ENCODE assay signal across 18 mouse cellular contexts in the genomic region with DNA sequence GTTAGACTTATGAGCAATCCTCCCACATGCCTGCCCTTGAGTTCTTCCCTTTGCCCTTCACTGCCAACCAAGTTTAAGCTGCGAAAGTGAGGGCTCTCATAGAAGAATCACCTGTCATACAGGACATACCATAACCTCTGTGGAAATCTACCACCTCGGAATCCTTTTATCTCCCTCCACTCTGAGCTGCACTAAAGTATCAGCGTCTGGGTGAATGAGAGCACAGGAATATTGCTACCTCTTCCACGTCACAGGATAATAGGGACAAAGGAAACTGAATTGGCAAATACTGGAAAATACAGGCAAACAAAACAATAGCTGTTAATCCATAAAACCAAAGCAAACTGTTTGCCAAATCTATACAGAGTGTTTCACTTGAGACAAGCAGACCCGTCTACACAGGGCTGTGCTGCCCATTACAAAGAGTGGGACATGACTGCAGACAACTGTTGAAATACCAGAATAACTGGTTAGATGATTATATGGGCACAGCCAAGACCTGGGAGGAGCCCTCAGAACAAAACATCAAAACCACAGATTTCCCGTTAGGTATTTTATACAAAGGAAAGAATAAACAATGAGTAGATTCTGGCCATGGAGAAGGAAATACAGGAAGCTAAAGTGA.
"Had no signal": no experiment of that assay in that cellular context is flagged by ENCODE, and none has a peak within 500 bp of the region (broad histone marks: within the 10 kb centered on the region; RNA-seq: fewer than 3 reads in every experiment).

No protein-coding gene starts in this region.

- H3K4me3 ChIP-seq: layer of hippocampus, adult 2 months; liver, embryonic 13.5 days; midbrain, embryonic 12.5 days; midbrain, embryonic 15.5 days; neural tube, embryonic 12.5 days; neural tube, embryonic 15.5 days had no signal

- H3K27me3 ChIP-seq: liver, embryonic 13.5 days; midbrain, embryonic 12.5 days; midbrain, embryonic 15.5 days; neural tube, embryonic 12.5 days; neural tube, embryonic 15.5 days had no signal

- H3K4me2 ChIP-seq: liver, embryonic 13.5 days; midbrain, embryonic 12.5 days; midbrain, embryonic 15.5 days; neural tube, embryonic 12.5 days; neural tube, embryonic 15.5 days had no signal

- H3K4me1 ChIP-seq: liver, embryonic 13.5 days; midbrain, embryonic 12.5 days; midbrain, embryonic 15.5 days; neural tube, embryonic 12.5 days; neural tube, embryonic 15.5 days had no signal

- H3K9me3 ChIP-seq: liver, embryonic 13.5 days; midbrain, embryonic 12.5 days; midbrain, embryonic 15.5 days; neural tube, embryonic 12.5 days; neural tube, embryonic 15.5 days had no signal

- ATAC-seq: intestine, embryonic 16.5 days; midbrain, embryonic 15.5 days had no signal

- H3K9ac ChIP-seq: liver, embryonic 13.5 days; midbrain, embryonic 12.5 days; midbrain, embryonic 15.5 days; neural tube, embryonic 12.5 days; neural tube, embryonic 15.5 days had no signal

- H3K36me3 ChIP-seq: liver, embryonic 13.5 days; midbrain, embryonic 12.5 days; midbrain, embryonic 15.5 days; neural tube, embryonic 12.5 days; neural tube, embryonic 15.5 days had no signal

- DNase-seq: kidney, adult 2 months; kidney, postnatal 25 days; layer of hippocampus, adult 9-11 months; liver, embryonic 13.5 days; lung, adult 2 months; right cerebral cortex, adult 18-20 months; right cerebral cortex, postnatal 14 days; spleen, adult 18-20 months; thymus, adult 18-20 months; thymus, postnatal 36 days had no signal

- H3K27ac ChIP-seq: kidney, postnatal 0 days; layer of hippocampus, adult 2 months; liver, embryonic 13.5 days; macrophage; midbrain, embryonic 12.5 days; midbrain, embryonic 15.5 days; neural tube, embryonic 12.5 days; neural tube, embryonic 15.5 days had no signal
